Mouse (Mus musculus): ENCODE data around the gene Disp2. TPM values are rescaled to one million over a fixed set of nuclear protein-coding genes. Genes with fewer than 3 reads are reported as not detected.

Disp2 gene
- total and polyA plus RNA-seq, 2 experiments from 2014 or later, result 0.03 to 0.38 TPM

- H3K4me1 ChIP-seq (ENCODE audit: control insufficient read depth, insufficient read depth), result peaks cover 40% of the 10 kb centered on the region
- no peaks in the 10 kb centered on the region for H3K27me3 ChIP-seq (ENCODE audit: control insufficient read depth, insufficient read depth, low read length)
- no peak for TF ChIP-seq CTCF (IDR thresholded peaks at IDR 0.05; ENCODE audit: low read depth)
- TF ChIP-seq EP300 (IDR thresholded peaks at IDR 0.05; ENCODE audit: low read depth), result no peak
- peaks cover 23% of the 10 kb centered on the region for H3K36me3 ChIP-seq (replicated peaks; ENCODE audit: control insufficient read depth, insufficient read depth, low read length)
- no peaks in the 10 kb centered on the region for H3K9me3 ChIP-seq (replicated peaks; ENCODE audit: control insufficient read depth, low read length)
- no peak overlapping the region for H3K4me3 ChIP-seq (ENCODE audit: low read depth, low read length)
- no peak overlapping the region for H3K4me2 ChIP-seq (ENCODE audit: low read depth, low read length)
- no peak overlapping the region for H3K9ac ChIP-seq (replicated peaks; ENCODE audit: low read depth, low read length)
- 74% methylated on average over 11 of the region's 11 CpGs for WGBS
- no peak for DNase-seq (ENCODE audit: low spot score)
- no peak for ATAC-seq (ENCODE audit: insufficient read depth, low read depth)
- peak overlapping the region; percentile 93 for H3K27ac ChIP-seq (ENCODE audit: low read depth)
These were observed 19.1 kb upstream of the Disp2 start for GRCm38 (mm10) chr2:118760311-118761025.

GRCm38 (mm10) chr2:118761358-118761757, 18.2 kb upstream of the Disp2 start:
- DNase-seq (ENCODE audit: low spot score) (no peak), ATAC-seq (ENCODE audit: insufficient read depth, low read depth) (no peak)
- Histone ChIP-seq H3K9ac (replicated peaks; ENCODE audit: low read depth, low read length) (peak overlapping the region; percentile 51; the same call in 1 of the 2 replicates), H3K9me3 (replicated peaks; ENCODE audit: control insufficient read depth, low read length) (no peaks in the 10 kb centered on the region), H3K27me3 (ENCODE audit: control insufficient read depth, insufficient read depth, low read length) (no peaks in the 10 kb centered on the region), H3K36me3 (replicated peaks; ENCODE audit: control insufficient read depth, insufficient read depth, low read length) (peaks cover 22% of the 10 kb centered on the region), H3K4me1 (ENCODE audit: control insufficient read depth, insufficient read depth) (peaks cover 43% of the 10 kb centered on the region), H3K4me2 (ENCODE audit: low read depth, low read length) (peak overlapping the region; percentile 58), H3K27ac (ENCODE audit: low read depth) (peak overlapping the region; percentile 93), H3K4me3 (ENCODE audit: low read depth, low read length) (0 out of 2 replicates have a peak overlapping the region, but pooled peaks have one; percentile 37)
- TF ChIP-seq CTCF (IDR thresholded peaks at IDR 0.05; ENCODE audit: low read depth) (peak; percentile 41), EP300 (IDR thresholded peaks at IDR 0.05; ENCODE audit: low read depth) (no peak)
- 74% methylated on average over 12 of the region's 12 CpGs for WGBS

- Histone ChIP-seq H3K4me3 (ENCODE audit: low read depth, low read length) (peak within 1 kb of the TSS; percentile 37), H3K36me3 (replicated peaks; ENCODE audit: control insufficient read depth, insufficient read depth, low read length) (peaks cover 19% of the 10 kb centered on the region), H3K9ac (replicated peaks; ENCODE audit: low read depth, low read length) (peak within 1 kb of the TSS; percentile 51), H3K4me2 (ENCODE audit: low read depth, low read length) (peak within 1 kb of the TSS; percentile 58), H3K9me3 (replicated peaks; ENCODE audit: control insufficient read depth, low read length) (no peaks in the 10 kb centered on the region), H3K4me1 (ENCODE audit: control insufficient read depth, insufficient read depth) (peaks cover 43% of the 10 kb centered on the region), H3K27ac (ENCODE audit: low read depth) (peak within 1 kb of the TSS; percentile 93), H3K27me3 (ENCODE audit: control insufficient read depth, insufficient read depth, low read length) (no peaks in the 10 kb centered on the region)
- DNase-seq (ENCODE audit: low spot score) (peak; percentile 85), ATAC-seq (ENCODE audit: insufficient read depth, low read depth) (peak; percentile 77)
- TF ChIP-seq CTCF (IDR thresholded peaks at IDR 0.05; ENCODE audit: low read depth) (no peak), EP300 (IDR thresholded peaks at IDR 0.05; ENCODE audit: low read depth) (no peak)
- 5% methylated on average over 29 of the region's 29 CpGs for WGBS
These were observed 17.4 kb upstream of the Disp2 start, which contains the start of gene Ccdc9b for GRCm38 (mm10) chr2:118761906-118762783. Gene Ccdc9b (minus strand): TSS chr2:118762661.

GRCm38 (mm10) chr2:118762784-118763148, 16.8 kb upstream of the Disp2 start:
- WGBS, result 10% methylated on average over 10 of the region's 10 CpGs
- peak overlapping the region; percentile 37 for H3K4me3 ChIP-seq (ENCODE audit: low read depth, low read length)
- peak overlapping the region; percentile 93 for H3K27ac ChIP-seq (ENCODE audit: low read depth)
- no peaks in the 10 kb centered on the region for H3K27me3 ChIP-seq (ENCODE audit: control insufficient read depth, insufficient read depth, low read length)
- 0 out of 2 replicates have a peak overlapping the region, but pooled peaks have one; percentile 5 for H3K9ac ChIP-seq (replicated peaks; ENCODE audit: low read depth, low read length)
- H3K36me3 ChIP-seq (replicated peaks; ENCODE audit: control insufficient read depth, insufficient read depth, low read length), result peaks cover 13% of the 10 kb centered on the region
- peaks cover 43% of the 10 kb centered on the region for H3K4me1 ChIP-seq (ENCODE audit: control insufficient read depth, insufficient read depth)
- DNase-seq (ENCODE audit: low spot score), result no peak
- H3K9me3 ChIP-seq (replicated peaks; ENCODE audit: control insufficient read depth, low read length), result no peaks in the 10 kb centered on the region
- peak; percentile 2; the same call in 1 of the 2 replicates for ATAC-seq (ENCODE audit: insufficient read depth, low read depth)
- TF ChIP-seq EP300 (IDR thresholded peaks at IDR 0.05; ENCODE audit: low read depth) (no peak), CTCF (IDR thresholded peaks at IDR 0.05; ENCODE audit: low read depth) (no peak)
- H3K4me2 ChIP-seq (ENCODE audit: low read depth, low read length), result peak overlapping the region; percentile 58

- 61% methylated on average over 7 of the region's 7 CpGs for WGBS
- Histone ChIP-seq H3K36me3 (replicated peaks; ENCODE audit: control insufficient read depth, insufficient read depth, low read length) (peaks cover 6% of the 10 kb centered on the region; the same call in 1 of the 2 replicates), H3K9me3 (replicated peaks; ENCODE audit: control insufficient read depth, low read length) (no peaks in the 10 kb centered on the region), H3K4me3 (ENCODE audit: low read depth, low read length) (no peak overlapping the region), H3K4me2 (ENCODE audit: low read depth, low read length) (no peak overlapping the region), H3K9ac (replicated peaks; ENCODE audit: low read depth, low read length) (0 out of 2 replicates have a peak overlapping the region, but pooled peaks have one; percentile 5), H3K4me1 (ENCODE audit: control insufficient read depth, insufficient read depth) (peaks cover 43% of the 10 kb centered on the region), H3K27me3 (ENCODE audit: control insufficient read depth, insufficient read depth, low read length) (no peaks in the 10 kb centered on the region), H3K27ac (ENCODE audit: low read depth) (peak overlapping the region; percentile 93)
- ATAC-seq (ENCODE audit: insufficient read depth, low read depth) (no peak), DNase-seq (ENCODE audit: low spot score) (no peak)
- no peak for TF ChIP-seq EP300 (IDR thresholded peaks at IDR 0.05; ENCODE audit: low read depth)
- no peak for TF ChIP-seq CTCF (IDR thresholded peaks at IDR 0.05; ENCODE audit: low read depth)
These were observed 16.1 kb upstream of the Disp2 start for GRCm38 (mm10) chr2:118763469-118763868.

All from heart, postnatal 0 days (tissue).